Mouse (Mus musculus) bone marrow macrophage, adult 2 months (primary cell): ENCODE measurements around the gene Xpnpep2. TPM values are rescaled to one million over a fixed set of nuclear protein-coding genes. Genes with fewer than 3 reads are reported as not detected.
A peak's percentile ranks its signal among the peaks of the same experiment; 100 is the strongest.

Experiments
- H3K27ac ChIP-seq: 2 replicates; pipeline ENCODE4 v1.5.1; 2012; ENCODE audit warnings: low read depth, low read length; ENCODE audit not compliant: insufficient read depth
- H3K4me1 ChIP-seq: 2 replicates; pipeline ENCODE4 v1.6.1; 2012; ENCODE audit warnings: low read length; ENCODE audit not compliant: control insufficient read depth, insufficient read depth
- H3K4me3 ChIP-seq: 2 replicates; pipeline ENCODE4 v1.5.1; 2012; ENCODE audit warnings: mild to moderate bottlenecking, low read length, moderate library complexity; ENCODE audit not compliant: insufficient read depth
- CTCF ChIP-seq: IDR thresholded peaks from 2 replicates; pipeline ENCODE4 v1.5.1; 2012; ENCODE audit warnings: low read depth, mild to moderate bottlenecking, low read length, moderate library complexity
- POLR2A ChIP-seq: IDR thresholded peaks from 2 replicates; pipeline ENCODE4 v1.6.1; 2012; ENCODE audit warnings: mild to moderate bottlenecking, low read depth, low read length, borderline replicate concordance
- polyA plus RNA-seq: library from polyadenylated mRNA; stranded (reverse); fragments of >200 nt; gene quantifications from 2 replicates; pipeline ENCODE4 v1.2.4, GENCODE M21; 2012; ENCODE audit not compliant: missing spikeins, insufficient read depth, insufficient read length

The Xpnpep2 gene
- polyA plus RNA-seq, 1 experiment: not detected

DNA sequence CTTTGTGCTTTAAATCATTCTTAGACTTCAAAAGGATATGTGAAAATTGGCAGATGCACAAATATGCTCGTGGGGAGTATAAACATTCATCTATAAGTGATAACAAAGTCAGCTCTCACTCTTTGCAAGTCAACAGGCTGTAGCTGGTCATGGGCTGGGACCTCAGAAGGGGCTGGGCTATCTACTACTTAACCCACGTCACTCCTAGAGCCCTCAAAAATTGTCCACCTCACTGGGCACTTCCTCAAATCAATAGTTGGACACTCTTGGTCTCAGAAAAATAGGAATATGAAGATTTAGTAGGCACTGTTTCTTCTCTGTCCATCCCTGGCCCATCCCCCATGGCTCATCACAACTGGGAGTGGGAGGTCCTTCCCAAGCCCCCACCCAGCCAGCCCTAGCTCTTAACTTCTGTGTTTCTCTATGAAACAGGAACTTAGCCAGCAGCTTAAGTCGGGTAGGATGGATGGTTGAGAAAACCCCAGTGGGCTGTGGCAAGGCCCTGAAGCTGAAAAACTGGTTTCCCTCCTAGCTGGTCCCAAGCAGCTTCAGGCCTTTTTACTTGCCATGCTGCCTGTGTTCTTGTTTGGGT is 31.9 kb downstream of the Xpnpep2 start:
- Histone ChIP-seq H3K4me3 (no peak overlapping the region), H3K4me1 (peaks cover 54% of the 10 kb centered on the region), H3K27ac (peak overlapping the region; percentile 83)
- TF ChIP-seq POLR2A (no peak), CTCF (no peak)

DNA sequence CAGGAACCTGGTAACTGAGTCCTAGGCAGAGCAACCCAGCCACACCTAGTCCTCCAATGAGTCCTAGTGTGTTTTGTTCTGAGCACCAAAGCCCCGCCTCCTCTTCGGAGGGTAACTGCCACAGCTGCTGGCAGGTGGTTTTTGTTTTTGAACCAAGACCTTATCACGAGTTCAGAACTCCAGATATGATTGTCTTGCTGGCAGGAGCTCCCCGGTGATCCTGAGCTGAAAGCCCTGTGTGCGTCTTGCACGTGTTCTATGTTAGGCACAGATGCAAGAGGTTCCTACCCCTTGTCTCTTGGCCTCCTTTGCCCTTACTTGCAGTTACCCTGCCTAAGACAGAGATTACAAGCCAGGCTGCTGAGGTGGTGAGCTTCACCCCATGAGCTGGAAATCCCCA is 33.0 kb downstream of the Xpnpep2 start:
- Histone ChIP-seq H3K4me1 (peaks cover 60% of the 10 kb centered on the region), H3K27ac (no peak overlapping the region), H3K4me3 (no peak overlapping the region)
- TF ChIP-seq CTCF: no peak
- no peak for TF ChIP-seq POLR2A

DNA sequence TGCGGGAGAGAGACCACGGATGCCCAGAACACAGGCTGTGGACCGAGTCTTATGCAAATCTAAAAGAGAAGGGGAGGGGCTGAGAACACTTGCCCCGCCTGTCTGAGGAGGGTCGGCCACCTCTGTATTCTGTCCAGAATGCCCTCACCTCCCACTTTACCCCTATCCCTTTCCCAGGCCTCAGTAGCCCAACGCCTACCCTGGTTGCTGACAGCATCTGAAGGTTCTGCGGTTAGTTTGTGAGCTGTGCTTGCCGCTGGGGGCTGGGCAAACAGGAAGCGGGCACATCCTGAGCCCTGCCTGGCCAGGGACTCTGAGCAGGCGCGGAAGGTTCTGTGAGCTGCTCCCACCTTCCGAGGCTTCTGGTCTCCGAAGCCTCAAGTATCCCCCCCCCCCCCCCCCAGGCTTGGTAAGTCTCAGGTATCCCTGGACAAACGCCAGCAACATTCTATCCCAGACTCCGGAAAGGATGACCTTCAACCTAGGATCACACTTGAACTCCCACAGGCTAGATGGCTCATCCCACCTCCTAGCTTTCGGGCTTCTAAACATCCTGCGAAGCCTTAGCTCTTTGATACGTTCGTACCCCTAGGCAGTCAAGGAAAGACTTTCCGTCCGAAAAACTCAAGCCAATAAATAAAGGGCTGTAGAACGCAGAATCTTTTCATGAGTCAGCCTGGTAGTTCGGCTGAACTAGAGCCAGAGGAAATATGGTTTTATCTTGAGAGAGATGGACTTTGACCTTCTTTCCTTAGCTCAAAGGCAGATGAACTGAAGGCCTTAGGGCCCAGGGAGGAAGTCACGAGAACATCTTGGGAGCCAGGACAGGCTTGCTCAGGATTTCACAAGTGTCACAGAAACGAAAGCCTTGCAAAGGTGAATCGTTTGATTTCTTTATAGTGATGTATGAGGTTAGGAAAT is 35.1 kb downstream of the Xpnpep2 start:
- peaks cover 59% of the 10 kb centered on the region for H3K4me1 ChIP-seq
- H3K4me3 ChIP-seq: peak overlapping the region; percentile 49
- H3K27ac ChIP-seq: peak overlapping the region; percentile 95
- TF ChIP-seq CTCF (no peak), POLR2A (no peak)

DNA sequence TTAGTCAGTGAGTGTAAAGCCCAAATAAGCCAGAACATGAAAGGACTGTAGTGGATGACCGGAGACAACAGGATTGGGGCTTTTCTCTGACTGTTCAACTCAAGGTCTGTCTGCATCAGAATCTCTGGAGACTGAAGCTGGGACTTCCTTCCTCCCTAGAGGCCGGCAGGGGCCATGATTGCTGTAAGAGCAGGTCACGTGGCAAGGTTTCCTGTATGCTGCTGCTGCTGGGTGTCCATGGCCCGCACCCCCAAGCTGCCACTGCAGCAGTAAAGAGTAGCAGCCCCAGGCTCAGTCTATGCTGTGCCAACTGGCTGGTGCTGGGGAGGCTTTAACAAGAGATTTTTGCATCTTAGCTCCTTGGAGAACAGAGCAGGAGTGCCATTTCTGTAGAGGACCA is 37.7 kb downstream of the Xpnpep2 start, which contains the start of gene Sash3:
Sash3 (plus strand) TSS at position 175 of the 400 bp plus-strand sequence.
- Histone ChIP-seq H3K4me3 (peak within 1 kb of the TSS; percentile 70), H3K27ac (peak within 1 kb of the TSS; percentile 85), H3K4me1 (peaks cover 47% of the 10 kb centered on the region)
- TF ChIP-seq CTCF (no peak), POLR2A (no peak)

DNA sequence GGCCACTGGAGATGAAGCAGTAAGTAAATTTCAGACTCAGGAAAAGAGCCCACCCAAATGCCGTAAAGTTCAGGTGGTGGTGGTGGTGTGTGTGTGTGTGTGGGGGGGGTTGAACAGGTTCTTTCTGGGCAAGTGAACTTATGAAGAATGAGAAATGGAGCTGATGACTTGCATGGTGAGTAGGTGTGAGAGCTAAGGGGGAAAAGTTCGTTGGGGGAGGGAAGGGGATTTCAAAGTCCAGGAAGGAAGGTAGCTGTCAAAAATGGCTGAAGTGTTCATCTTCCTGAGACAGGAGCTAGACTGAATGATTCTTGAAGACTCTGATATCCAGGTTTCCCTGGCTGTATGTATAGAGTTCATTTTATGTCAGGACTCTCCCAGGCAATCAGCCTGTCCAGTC is 38.7 kb downstream of the Xpnpep2 start:
- peaks cover 45% of the 10 kb centered on the region for H3K4me1 ChIP-seq
- TF ChIP-seq POLR2A: no peak
- no peak for TF ChIP-seq CTCF
- H3K4me3 ChIP-seq: peak overlapping the region; percentile 70
- peak overlapping the region; percentile 85 for H3K27ac ChIP-seq

DNA sequence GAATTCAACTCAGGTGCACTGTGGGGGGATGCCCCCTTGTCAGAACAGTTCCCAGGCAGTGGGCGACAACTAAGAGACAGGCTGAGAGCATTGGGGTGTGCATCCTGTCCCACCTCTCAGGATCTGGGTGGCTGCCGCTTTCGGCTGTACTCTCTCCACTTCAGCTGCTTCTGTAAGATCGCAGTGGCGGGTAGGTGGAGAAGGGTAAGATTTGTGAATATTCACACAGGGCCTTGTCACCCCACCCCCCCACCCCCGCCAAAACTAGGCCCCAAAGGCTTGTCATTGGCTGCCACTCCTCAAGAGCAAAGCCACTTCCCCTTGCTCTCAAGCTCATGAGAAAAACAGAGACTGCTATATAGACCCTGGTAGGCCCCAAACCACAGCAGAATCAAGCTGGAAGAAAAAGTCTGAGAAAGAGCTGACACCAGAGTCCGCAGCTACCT is 39.2 kb downstream of the Xpnpep2 start:
- H3K4me1 ChIP-seq: peaks cover 45% of the 10 kb centered on the region
- TF ChIP-seq CTCF (no peak), POLR2A (no peak)
- peak overlapping the region; percentile 70 for H3K4me3 ChIP-seq
- H3K27ac ChIP-seq: peak overlapping the region; percentile 85

DNA sequence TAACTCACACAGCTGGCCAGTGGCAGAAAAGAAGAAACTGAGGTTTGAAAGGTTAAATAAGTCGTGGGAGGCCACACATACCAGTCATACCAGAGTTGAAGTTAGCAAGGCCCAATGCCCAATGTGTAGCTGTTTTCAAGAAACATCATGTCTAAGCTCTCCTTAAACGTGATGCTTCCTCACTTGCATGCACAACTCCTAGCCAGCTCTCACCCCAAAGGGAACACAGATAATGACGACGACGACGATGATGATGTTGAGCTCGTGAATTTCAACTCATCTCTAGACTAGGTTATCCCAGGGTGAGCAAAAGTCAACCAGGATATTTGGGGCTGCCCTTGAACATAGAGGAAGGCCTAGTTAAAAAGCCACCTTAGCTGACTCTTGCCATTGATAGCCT is 43.6 kb downstream of the Xpnpep2 start:
- peaks cover 52% of the 10 kb centered on the region for H3K4me1 ChIP-seq
- no peak overlapping the region for H3K4me3 ChIP-seq
- TF ChIP-seq POLR2A (no peak), CTCF (no peak)
- H3K27ac ChIP-seq: peak overlapping the region; percentile 69

DNA sequence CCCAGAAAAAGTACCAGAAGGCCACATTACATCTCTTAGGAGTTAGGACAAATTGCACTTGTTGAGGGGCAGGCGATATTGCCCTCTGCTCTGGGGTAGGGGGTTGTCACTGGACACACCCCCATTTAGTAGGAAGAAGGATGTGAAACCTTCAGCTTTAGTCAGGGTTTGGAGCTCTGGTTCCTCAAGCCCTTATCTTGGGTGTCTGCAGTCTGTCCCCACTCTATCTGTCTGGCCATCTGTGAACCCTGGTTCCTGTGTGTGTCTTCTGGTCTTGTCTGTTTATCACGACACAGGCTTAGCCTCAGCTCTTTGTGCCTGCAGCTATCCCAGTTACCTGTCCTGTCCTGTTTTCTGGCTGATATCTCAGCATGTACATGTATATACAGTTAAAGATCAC is 44.9 kb downstream of the Xpnpep2 start:
- TF ChIP-seq POLR2A: no peak
- Histone ChIP-seq H3K4me3 (no peak overlapping the region), H3K4me1 (peaks cover 49% of the 10 kb centered on the region), H3K27ac (peak overlapping the region; percentile 69)

DNA sequence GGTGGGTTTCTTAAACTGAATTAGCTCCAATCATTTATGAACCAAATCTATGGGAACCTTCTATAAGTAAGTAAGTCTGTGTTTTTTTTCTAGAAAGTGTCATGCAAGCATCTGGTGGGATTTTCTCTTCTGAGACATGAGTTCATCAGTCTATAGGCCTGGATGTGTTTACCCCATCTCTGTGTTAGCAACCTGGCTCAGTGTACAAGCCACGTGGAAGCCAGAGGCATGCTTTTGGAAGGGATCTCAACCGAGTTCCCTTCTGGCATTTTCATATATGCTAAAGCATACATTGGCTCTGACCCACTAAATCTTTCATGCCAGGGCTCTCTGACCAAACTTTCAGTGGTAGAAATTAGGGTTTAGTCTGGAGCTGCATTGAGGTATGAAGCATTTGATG is 45.4 kb downstream of the Xpnpep2 start:
- Histone ChIP-seq H3K4me3 (no peak overlapping the region), H3K4me1 (peaks cover 45% of the 10 kb centered on the region), H3K27ac (no peak overlapping the region)
- no peak for TF ChIP-seq POLR2A
- TF ChIP-seq CTCF: no peak

DNA sequence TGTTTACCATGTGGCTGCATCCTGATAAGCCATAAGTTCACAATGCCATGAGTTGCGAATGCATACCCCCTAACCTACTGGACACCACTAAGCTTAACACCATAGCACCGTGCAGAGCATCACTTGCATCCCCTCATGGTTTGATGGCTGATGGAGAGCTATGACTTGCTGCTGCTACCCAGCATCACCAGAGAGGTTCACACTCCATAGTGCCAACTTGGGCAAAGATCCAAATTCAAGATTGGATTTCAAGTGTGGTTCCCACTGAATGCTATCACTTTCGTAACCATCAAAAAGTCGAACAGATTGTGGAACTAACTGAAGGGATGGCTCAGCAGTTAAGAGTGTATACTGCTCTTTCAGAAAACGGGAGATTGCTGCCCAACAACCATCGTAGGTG is 47.0 kb downstream of the Xpnpep2 start:
- Histone ChIP-seq H3K4me1 (peaks cover 37% of the 10 kb centered on the region), H3K4me3 (no peak overlapping the region), H3K27ac (no peak overlapping the region)
- TF ChIP-seq POLR2A: no peak
- no peak for TF ChIP-seq CTCF
